Mouse (Mus musculus): Measurements from ENCODE around the gene Myh9. TPM values are rescaled to one million over a fixed set of nuclear protein-coding genes. Genes with fewer than 3 reads are reported as not detected.
"Not testable (repeated sequence)": the region's sequence is repeated elsewhere in the genome, so short reads cannot be mapped to it uniquely, and the experiment has no call there.

The Myh9 gene
- polyA plus RNA-seq, 1 experiment from 2014 or later = 14.5 TPM

GRCm38 (mm10) chr15:77724208-77724911 is 117.6 kb downstream of the Myh9 start:
- 31% methylated on average over 3 of the region's 10 CpGs for WGBS
- not testable (repeated sequence) for H3K4me3 ChIP-seq; H3K4me1 ChIP-seq (replicated peaks); H3K4me2 ChIP-seq; H3K9ac ChIP-seq; H3K9me3 ChIP-seq; H3K36me3 ChIP-seq; H3K27me3 ChIP-seq; ATAC-seq (ENCODE audit: low FRiP score); H3K27ac ChIP-seq

GRCm38 (mm10) chr15:77721509-77721908 is 120.5 kb downstream of the Myh9 start:
- H3K4me3 ChIP-seq; H3K9ac ChIP-seq; H3K9me3 ChIP-seq; H3K4me1 ChIP-seq (replicated peaks); H3K27ac ChIP-seq; H3K4me2 ChIP-seq; H3K36me3 ChIP-seq; ATAC-seq (ENCODE audit: low FRiP score); H3K27me3 ChIP-seq: not testable (repeated sequence)
- no CpG with 5 or more reads among the region's 3 CpGs for WGBS

- ATAC-seq (ENCODE audit: low FRiP score); H3K4me2 ChIP-seq; H3K27me3 ChIP-seq; H3K9me3 ChIP-seq; H3K27ac ChIP-seq; H3K4me1 ChIP-seq (replicated peaks); H3K36me3 ChIP-seq; H3K9ac ChIP-seq; H3K4me3 ChIP-seq: not testable (repeated sequence)
- WGBS = 94% methylated on average over 4 of the region's 6 CpGs
These were observed 123.7 kb downstream of the Myh9 start for GRCm38 (mm10) chr15:77718240-77718639.

Other genes with a start within 250 kb of the Myh9 start
- gene Apol10b, start 246.1 kb downstream of the Myh9 start, polyA plus RNA-seq (2015; fragmentation: Nextera tagmentation; extraction: Ambion mirVana) = 0.06 TPM in 1 of 2 replicates, not detected in the other
- not detected in 2 replicates for gene Gm36245, start 242.9 kb downstream of the Myh9 start, polyA plus RNA-seq (2015; fragmentation: Nextera tagmentation; extraction: Ambion mirVana)
- 0.08 TPM in 1 of 2 replicates, not detected in the other for gene Apol11b, start 198.9 kb downstream of the Myh9 start, polyA plus RNA-seq (2015; fragmentation: Nextera tagmentation; extraction: Ambion mirVana)
- gene Apol7e, start 143.3 kb downstream of the Myh9 start, polyA plus RNA-seq (2015; fragmentation: Nextera tagmentation; extraction: Ambion mirVana) = not detected in 2 replicates
- gene Apol9b, start 113.1 kb downstream of the Myh9 start, polyA plus RNA-seq (2015; fragmentation: Nextera tagmentation; extraction: Ambion mirVana) = not detected in 2 replicates
- 0.06 and 0.16 TPM in 2 replicates for gene Apol8, start 85.2 kb downstream of the Myh9 start, polyA plus RNA-seq (2015; fragmentation: Nextera tagmentation; extraction: Ambion mirVana)
- gene Txn2, start 86.8 kb upstream of the Myh9 start, polyA plus RNA-seq (2015; fragmentation: Nextera tagmentation; extraction: Ambion mirVana) = 214 and 218 TPM in 2 replicates
- gene Foxred2, start 114.5 kb upstream of the Myh9 start, polyA plus RNA-seq (2015; fragmentation: Nextera tagmentation; extraction: Ambion mirVana) = 6.2 and 7.4 TPM in 2 replicates
- 184 and 191 TPM in 2 replicates for gene Eif3d, start 128.6 kb upstream of the Myh9 start, polyA plus RNA-seq (2015; fragmentation: Nextera tagmentation; extraction: Ambion mirVana)